Mouse (Mus musculus): ENCODE results near the gene P3h3. TPM values are rescaled to one million over a fixed set of nuclear protein-coding genes. Genes with fewer than 3 reads are reported as not detected.
"Not testable (repeated sequence)": the region's sequence is repeated elsewhere in the genome, so short reads cannot be mapped to it uniquely, and the experiment has no call there.

Gene P3h3
- total RNA-seq, 2 experiments from 2014 or later, result 29.1 to 32.1 TPM

GRCm38 (mm10) chr6:124834512-124835081, 23.0 kb downstream of the P3h3 start:
- DNase-seq (ENCODE audit: low spot score in 2 of 2), result no peak

GRCm38 (mm10) chr6:124831649-124832048, 25.9 kb downstream of the P3h3 start:
- no peak for DNase-seq (ENCODE audit: low spot score in 2 of 2)

- DNase-seq (ENCODE audit: low spot score in 2 of 2), result not testable (repeated sequence)
These were observed 26.4 kb downstream of the P3h3 start for GRCm38 (mm10) chr6:124831199-124831598.

GRCm38 (mm10) chr6:124829799-124830700, 27.5 kb downstream of the P3h3 start:
- DNase-seq (ENCODE audit: low spot score in 2 of 2), result peak; percentile 89 to 92

GRCm38 (mm10) chr6:124828868-124829798, 28.4 kb downstream of the P3h3 start, which contains the start of the genes Usp5 and Cdca3:
TSS of gene Usp5 (minus strand) at chr6:124829484.
TSS of gene Cdca3 (plus strand) at chr6:124829547.
- peak; percentile 96 to 98 for DNase-seq (ENCODE audit: low spot score in 2 of 2)

- peak in 1 of 2 experiments; percentile 43 for DNase-seq (ENCODE audit: low spot score in 2 of 2)
These were observed 29.4 kb downstream of the P3h3 start for GRCm38 (mm10) chr6:124828101-124828592.

GRCm38 (mm10) chr6:124822049-124822448, 35.5 kb downstream of the P3h3 start:
- no peak for DNase-seq (ENCODE audit: low spot score in 2 of 2)

GRCm38 (mm10) chr6:124820891-124821290, 36.7 kb downstream of the P3h3 start:
- DNase-seq (ENCODE audit: low spot score in 2 of 2), result no peak

GRCm38 (mm10) chr6:124817971-124818370, 39.6 kb downstream of the P3h3 start:
- DNase-seq (ENCODE audit: low spot score in 2 of 2), result no peak

GRCm38 (mm10) chr6:124817563-124817962, 40.0 kb downstream of the P3h3 start:
- DNase-seq (ENCODE audit: low spot score in 2 of 2), result no peak

GRCm38 (mm10) chr6:124817125-124817524, 40.4 kb downstream of the P3h3 start:
- no peak for DNase-seq (ENCODE audit: low spot score in 2 of 2)

GRCm38 (mm10) chr6:124816611-124817010, 40.9 kb downstream of the P3h3 start:
- no peak for DNase-seq (ENCODE audit: low spot score in 2 of 2)

- no peak for DNase-seq (ENCODE audit: low spot score in 2 of 2)
These were observed 42.4 kb downstream of the P3h3 start for GRCm38 (mm10) chr6:124814858-124815774.

GRCm38 (mm10) chr6:124814448-124814847, 43.1 kb downstream of the P3h3 start:
- no peak for DNase-seq (ENCODE audit: low spot score in 2 of 2)

GRCm38 (mm10) chr6:124813933-124814332, 43.6 kb downstream of the P3h3 start, which contains the start of gene Tpi1:
TSS of gene Tpi1 (minus strand) at chr6:124814296.
- DNase-seq (ENCODE audit: low spot score in 2 of 2), result peak; percentile 87 to 90

GRCm38 (mm10) chr6:124813496-124813895, 44.1 kb downstream of the P3h3 start:
- peak; percentile 68 to 73 for DNase-seq (ENCODE audit: low spot score in 2 of 2)

- no peak for DNase-seq (ENCODE audit: low spot score in 2 of 2)
These were observed 44.7 kb downstream of the P3h3 start for GRCm38 (mm10) chr6:124812848-124813247.

GRCm38 (mm10) chr6:124811701-124812560, 45.6 kb downstream of the P3h3 start:
- no peak for DNase-seq (ENCODE audit: low spot score in 2 of 2)

GRCm38 (mm10) chr6:124811403-124811665, 46.2 kb downstream of the P3h3 start:
- DNase-seq (ENCODE audit: low spot score in 2 of 2), result no peak

Data from layer of hippocampus, postnatal 10 days (tissue).